Mouse (Mus musculus) Patski (cell line): ENCODE data around the gene Syt2. TPM values are rescaled to one million over a fixed set of nuclear protein-coding genes. Genes with fewer than 3 reads are reported as not detected.

ENCODE experiments used
- ATAC-seq: fragments of 100-300 bp; one replicate; pipeline ENCODE4 v1.8.0; 2021
- CTCF ChIA-PET: fragments of 350-600 bp; sonication (Branson Sonifier 250); formaldehyde crosslinking; loops from one replicate; lab custom pipeline; 2022; ENCODE audit warnings: inconsistent platforms; lab: Charles Lee
- POLR2A ChIA-PET: fragments of 350-600 bp; sonication (Branson Sonifier 250); formaldehyde crosslinking; loops from one replicate; lab custom pipeline; 2022; ENCODE audit warnings: antibody characterized with exemption, inconsistent platforms; lab: Charles Lee
- DNase-seq: peaks from one replicate; pipeline ENCODE4 v3.0.0-alpha.2; 2011; ENCODE audit warnings: low read depth, low spot score
- H3K27me3 ChIP-seq: fragments of 371-371 bp; one replicate; pipeline ENCODE4 v1.5.1; 2021
- CTCF ChIP-seq: fragments of 100-300 bp; IDR thresholded peaks from one replicate; pipeline ENCODE4 v1.5.1; 2021
- in situ Hi-C: fragments of 300-500 bp; cut with MboI; formaldehyde crosslinking; loops from 3 replicates; pipeline ENCODE4 v1.11.1; 2018; ENCODE audit warnings: low pct_unique_long_range_greater_than_20kb, mixed read lengths
- polyA plus RNA-seq: library from polyadenylated mRNA; unstranded; gene quantifications from one replicate; pipeline ENCODE4 v1.2.3, GENCODE M21; 2021

The Syt2 gene
- polyA plus RNA-seq, 1 experiment from 2014 or later: 0.37 TPM

DNA sequence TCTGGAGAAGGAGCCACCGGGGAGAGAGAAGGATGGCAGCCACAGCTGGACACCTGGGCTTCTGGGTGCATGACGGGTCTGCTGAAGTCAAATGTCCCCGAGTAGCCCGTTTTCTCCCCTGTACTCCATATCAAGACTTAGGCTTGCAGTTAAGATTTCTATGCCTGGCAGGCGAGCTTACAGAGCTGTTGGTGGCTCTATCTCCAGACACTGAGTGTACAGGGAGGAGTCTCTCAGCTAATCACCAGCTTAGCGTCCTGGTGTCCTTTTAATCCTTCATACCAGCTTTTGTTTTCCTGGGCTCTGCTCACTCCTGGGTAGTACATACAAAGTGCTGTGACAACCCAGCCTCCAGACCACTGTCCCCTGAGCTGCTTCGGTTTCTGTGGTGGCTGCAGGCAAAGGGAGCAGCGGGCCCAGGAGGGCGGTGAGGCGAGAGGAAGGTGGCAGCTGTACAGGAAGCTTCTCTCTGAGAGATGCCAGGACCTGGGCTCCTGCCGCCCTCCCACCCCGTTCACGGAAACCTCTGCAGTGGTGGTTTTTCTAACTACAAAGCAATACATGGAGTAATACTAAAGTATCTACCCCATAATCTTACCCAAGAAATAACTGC lies 131.6 kb downstream of the Syt2 start:
- CTCF ChIA-PET: interaction anchor here (1.2 to 1.6 kb wide), 2 partner anchors 15 to 24 kb away, joined by 3 to 5 read pairs; no protein-coding TSS in a partner anchor
- POLR2A ChIA-PET: interaction anchor here (0.7 kb wide), 1 partner anchor 13 kb away, joined by 3 read pairs; no protein-coding TSS in a partner anchor
- in situ Hi-C loops: no loop called here
- no peaks in the 10 kb centered on the region for H3K27me3 ChIP-seq
- ATAC-seq (no peak), DNase-seq (no peak)
- no peak for TF ChIP-seq CTCF

DNA sequence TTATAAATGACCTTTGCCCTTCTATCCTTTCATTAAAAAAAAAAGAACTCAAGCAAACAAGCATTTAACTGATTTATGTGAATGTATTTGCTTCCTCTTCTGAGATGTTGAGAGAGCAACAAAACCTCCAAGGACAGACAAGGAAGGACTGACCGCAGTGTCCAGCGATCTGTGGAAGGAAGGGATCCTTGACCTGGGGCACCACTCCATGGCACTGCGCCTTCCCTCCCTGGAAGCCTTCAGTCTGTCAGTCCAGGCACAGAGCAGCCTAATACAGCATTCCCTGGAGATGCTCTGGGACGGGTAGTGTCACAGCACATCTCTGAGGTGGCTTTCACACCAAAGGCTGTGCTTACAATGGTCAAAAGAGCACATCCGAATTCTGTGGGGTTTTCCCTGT lies 136.3 kb downstream of the Syt2 start:
- ATAC-seq (no peak), DNase-seq (no peak)
- ChIA-PET CTCF (no interaction called here), POLR2A (no interaction called here)
- in situ Hi-C loops: no loop called here
- no peaks in the 10 kb centered on the region for H3K27me3 ChIP-seq
- TF ChIP-seq CTCF: no peak

DNA sequence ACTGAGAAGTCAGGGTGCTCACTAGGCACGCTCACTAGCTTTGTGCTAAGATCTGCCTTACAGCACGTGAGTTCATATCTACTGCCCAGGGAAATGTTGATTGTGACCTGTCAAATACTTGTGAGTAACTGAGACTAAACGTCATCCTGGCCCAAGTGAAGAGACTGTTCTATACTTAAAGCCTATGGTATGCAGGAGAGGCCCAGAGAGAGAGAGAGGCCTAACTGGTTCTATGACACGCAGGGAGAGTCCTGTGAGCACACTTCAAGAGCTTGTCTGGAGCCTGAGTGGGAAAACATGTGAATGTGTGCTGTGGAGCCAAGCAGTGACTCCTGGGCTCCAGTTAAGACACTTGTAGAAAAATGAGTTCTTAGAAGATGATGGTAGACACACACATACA lies 137.5 kb downstream of the Syt2 start:
- in situ Hi-C loops: no loop called here
- CTCF ChIA-PET: interaction anchor here (1.8 kb wide), 1 partner anchor 18 kb away, joined by 3 read pairs; no protein-coding TSS in a partner anchor

DNA sequence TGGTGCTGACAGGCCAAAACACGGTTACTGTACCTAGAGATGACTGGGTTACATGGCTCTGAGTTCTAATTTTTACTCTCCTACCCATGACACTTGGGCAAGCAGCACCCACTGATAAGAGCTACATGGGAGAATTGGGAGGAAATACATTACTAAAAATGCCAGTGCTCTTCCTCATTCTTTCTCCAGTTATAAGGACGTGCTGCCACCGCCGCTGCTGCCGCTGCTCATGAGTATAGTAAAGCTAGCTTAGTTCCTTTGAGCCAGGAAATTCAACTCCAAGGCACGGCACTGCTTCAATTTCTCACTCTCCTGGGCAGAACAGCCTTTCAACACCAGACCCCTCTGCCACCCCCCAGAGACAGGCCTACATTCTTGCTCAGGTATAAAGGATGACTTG lies 138.0 kb downstream of the Syt2 start:
- TF ChIP-seq CTCF: no peak
- DNase-seq (no peak), ATAC-seq (no peak)
- ChIA-PET CTCF (interaction anchor here (1.8 kb wide), 1 partner anchor 17 kb away, joined by 3 read pairs; no protein-coding TSS in a partner anchor), POLR2A (interaction anchor here (0.8 kb wide), 1 partner anchor 11 kb away, joined by 3 read pairs; no protein-coding TSS in a partner anchor)
- H3K27me3 ChIP-seq: no peaks in the 10 kb centered on the region
- in situ Hi-C loops: no loop called here

More for the DNA sequence above, 137.5 kb downstream of the Syt2 start:
- H3K27me3 ChIP-seq: no peaks in the 10 kb centered on the region
- ATAC-seq (no peak), DNase-seq (no peak)
- no peak for TF ChIP-seq CTCF
- POLR2A ChIA-PET: interaction anchor here (0.8 kb wide), 1 partner anchor 11 kb away, joined by 3 read pairs; no protein-coding TSS in a partner anchor

DNA sequence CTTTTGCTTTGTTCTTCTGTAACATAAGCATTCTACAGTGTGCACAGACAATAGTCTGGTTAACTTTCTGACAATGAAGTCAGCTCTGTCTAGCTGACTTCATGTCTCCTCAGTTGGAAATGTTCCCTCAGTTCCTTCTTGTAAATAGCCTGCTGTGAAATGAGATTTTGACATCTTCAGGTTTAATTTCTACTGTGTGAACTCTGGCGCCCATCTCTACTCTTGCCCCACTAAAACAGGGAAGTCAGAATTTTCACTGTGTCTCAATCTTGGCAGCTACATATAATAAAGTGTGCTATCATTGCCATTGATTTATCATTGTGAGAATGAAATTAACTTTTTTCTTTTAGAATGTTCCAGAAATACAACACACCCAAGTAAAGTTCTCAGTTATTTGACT lies 138.4 kb downstream of the Syt2 start:
- DNase-seq (no peak), ATAC-seq (no peak)
- ChIA-PET CTCF (interaction anchor here (1.8 kb wide), 1 partner anchor 17 kb away, joined by 3 read pairs; no protein-coding TSS in a partner anchor), POLR2A (no interaction called here)
- in situ Hi-C loops: no loop called here
- H3K27me3 ChIP-seq: no peaks in the 10 kb centered on the region
- no peak for TF ChIP-seq CTCF

DNA sequence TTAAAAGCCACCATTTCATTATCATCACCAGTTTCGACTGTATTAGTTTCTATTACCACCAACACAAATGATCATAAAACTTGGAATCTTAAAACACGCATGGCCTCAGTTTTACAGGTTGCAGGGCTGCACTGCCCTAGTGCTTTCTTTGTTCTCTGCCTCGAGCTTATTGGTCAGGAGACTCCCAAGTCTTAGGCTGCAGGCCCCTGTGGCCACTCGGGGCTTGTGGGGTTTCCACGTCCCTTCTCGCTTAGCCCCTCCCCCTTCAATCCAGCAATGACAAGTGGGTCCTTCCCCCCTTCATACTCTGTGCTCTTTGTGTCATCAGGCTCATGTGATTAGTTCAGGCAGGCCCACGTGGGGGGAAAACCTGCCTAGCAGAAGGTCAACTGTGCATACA lies 141.6 kb downstream of the Syt2 start:
- ATAC-seq: no peak
- no peak for DNase-seq
- no peaks in the 10 kb centered on the region for H3K27me3 ChIP-seq
- no peak for TF ChIP-seq CTCF
- POLR2A ChIA-PET: interaction anchor here (0.5 kb wide), 1 partner anchor 15 kb away, joined by 3 read pairs; no protein-coding TSS in a partner anchor
- in situ Hi-C loops: no loop called here
- CTCF ChIA-PET: interaction anchor here (1.0 kb wide), 1 partner anchor 60 kb away, joined by 3 read pairs; no protein-coding TSS in a partner anchor

DNA sequence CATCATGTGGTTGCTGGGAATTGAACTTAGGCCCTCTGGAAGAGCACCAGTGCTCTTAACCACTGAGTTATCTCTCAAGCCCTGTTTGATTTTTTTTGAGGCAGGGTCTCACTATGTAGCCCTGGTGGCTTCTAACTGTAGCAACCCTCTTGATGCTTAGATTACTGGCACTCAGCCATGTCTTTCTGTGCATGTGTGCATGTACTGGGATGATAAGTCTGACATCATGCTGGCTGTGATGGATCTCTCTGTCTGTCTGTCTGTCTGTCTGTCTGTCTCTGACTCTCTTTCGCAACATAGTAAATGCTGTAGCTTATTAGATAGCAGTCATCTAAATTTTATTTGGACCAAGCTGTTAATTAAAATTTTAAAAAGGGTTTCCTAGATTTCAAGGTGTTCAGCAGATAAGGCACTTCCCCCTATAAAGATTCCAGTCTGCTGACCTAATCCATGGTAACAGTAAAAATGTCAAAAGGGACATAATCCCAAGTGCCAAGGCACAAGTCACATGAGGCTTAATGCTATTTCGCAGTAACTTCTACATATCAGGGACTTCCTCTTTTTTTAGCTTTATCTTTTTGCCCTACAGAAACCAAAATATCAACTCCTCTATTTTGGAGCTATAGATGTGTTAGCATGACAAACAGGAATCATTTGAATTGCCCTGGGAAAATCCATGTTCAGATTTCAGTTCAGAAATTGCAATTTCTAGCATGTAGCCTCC lies 144.4 kb downstream of the Syt2 start:
- in situ Hi-C loops: no loop called here
- no peak for ATAC-seq
- ChIA-PET POLR2A (interaction anchor here (0.6 kb wide), 1 partner anchor 13 kb away, joined by 3 read pairs; no protein-coding TSS in a partner anchor), CTCF (interaction anchor here (0.9 to 2.0 kb wide), 7 partner anchors 10 to 45 kb away, joined by 3 to 10 read pairs (median 3); no protein-coding TSS in a partner anchor)
- H3K27me3 ChIP-seq: no peaks in the 10 kb centered on the region
- no peak for TF ChIP-seq CTCF
- no peak for DNase-seq

DNA sequence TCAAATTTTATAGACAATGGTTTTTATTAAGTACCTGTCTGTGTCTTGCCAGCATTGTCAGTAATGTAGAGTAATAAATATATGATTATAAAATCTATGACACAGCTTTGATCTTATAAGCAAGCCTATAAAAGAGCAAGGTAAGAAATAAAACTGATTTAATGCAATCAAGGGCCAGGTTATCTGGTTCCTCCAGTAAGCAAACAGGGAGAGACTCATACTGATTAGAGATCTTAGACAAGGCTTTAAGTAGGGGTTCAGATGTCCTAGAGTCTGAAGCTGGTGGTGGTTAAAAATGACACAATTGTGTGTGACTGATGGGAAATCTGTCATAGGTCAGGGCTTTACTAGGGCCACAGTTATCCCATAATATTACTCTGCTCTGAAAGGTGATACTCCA lies 145.0 kb downstream of the Syt2 start:
- TF ChIP-seq CTCF: no peak
- POLR2A ChIA-PET: interaction anchor here (0.6 kb wide), 1 partner anchor 14 kb away, joined by 3 read pairs; no protein-coding TSS in a partner anchor
- in situ Hi-C loops: no loop called here
- DNase-seq (no peak), ATAC-seq (no peak)
- no peaks in the 10 kb centered on the region for H3K27me3 ChIP-seq
- CTCF ChIA-PET: interaction anchor here (0.9 to 2.0 kb wide), 4 partner anchors 12 to 38 kb away, joined by 3 to 10 read pairs (median 4); no protein-coding TSS in a partner anchor

DNA sequence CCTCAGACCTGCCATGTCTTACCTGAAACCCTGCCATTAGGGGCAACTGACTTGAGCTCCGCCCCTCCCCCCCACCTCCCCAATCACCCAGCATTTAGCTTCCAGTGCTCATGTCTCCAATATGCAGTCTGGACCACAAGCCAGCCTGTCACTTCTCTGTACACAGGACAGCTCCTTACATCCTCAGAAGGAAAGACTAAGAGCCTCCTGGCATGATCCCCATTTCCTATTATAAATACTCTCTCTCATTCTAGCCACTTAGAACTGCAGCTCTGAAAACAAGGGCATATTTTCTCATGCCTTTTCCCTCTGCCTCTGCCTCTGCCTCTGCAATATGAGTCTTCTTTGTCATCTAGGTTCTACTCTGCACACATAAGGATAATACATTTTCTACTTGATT lies 149.6 kb downstream of the Syt2 start:
- ChIA-PET CTCF (interaction anchor here (1.1 kb wide), 1 partner anchor 65 kb away, joined by 3 read pairs; no protein-coding TSS in a partner anchor), POLR2A (no interaction called here)
- no peaks in the 10 kb centered on the region for H3K27me3 ChIP-seq
- no peak for TF ChIP-seq CTCF
- ATAC-seq (no peak), DNase-seq (no peak)
- in situ Hi-C loops: no loop called here

DNA sequence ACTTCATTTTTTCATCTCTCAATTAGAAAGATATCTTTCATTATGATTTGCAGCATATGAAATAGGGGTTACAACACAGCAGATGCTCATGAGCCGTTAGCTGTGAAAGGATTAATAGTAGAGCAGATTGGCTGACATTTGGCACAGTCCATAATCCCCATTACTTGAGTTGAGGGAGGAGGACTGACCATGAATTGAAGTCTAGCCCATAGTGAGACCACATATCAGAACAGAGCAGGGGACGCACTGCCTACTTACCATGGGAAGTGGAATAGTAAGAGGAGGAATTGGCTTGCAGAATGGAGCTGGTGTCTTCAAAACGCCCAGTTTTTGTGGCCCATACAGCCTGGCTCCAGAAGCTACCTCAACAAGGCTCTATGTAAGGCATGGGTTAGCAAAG lies 150.1 kb downstream of the Syt2 start:
- in situ Hi-C loops: no loop called here
- no peak for DNase-seq
- ChIA-PET POLR2A (no interaction called here), CTCF (no interaction called here)
- no peaks in the 10 kb centered on the region for H3K27me3 ChIP-seq
- no peak for TF ChIP-seq CTCF
- ATAC-seq: no peak
